Mouse (Mus musculus) liver, embryonic 12.5 days (tissue): ENCODE data around the gene Pard6b. TPM values are rescaled to one million over a fixed set of nuclear protein-coding genes. Genes with fewer than 3 reads are reported as not detected.

Source experiments
- ATAC-seq: fragments of 200-750 bp; cut with Nextera tagmentation; 2 replicates; pipeline ENCODE4 v1.8.0; 2017; ENCODE audit warnings: moderate number of reproducible peaks, mild to moderate bottlenecking, moderate library complexity
- H3K27ac ChIP-seq: fragments of 300-500 bp; sonication (generic); 2 replicates; pipeline ENCODE4 v1.5.1; 2016; ENCODE audit warnings: mild to moderate bottlenecking
- H3K27me3 ChIP-seq: fragments of 300-500 bp; sonication (generic); replicated peaks from 2 replicates; pipeline ENCODE4 v1.6.1; 2016; ENCODE audit warnings: mild to moderate bottlenecking, moderate library complexity
- H3K36me3 ChIP-seq: fragments of 300-500 bp; sonication (generic); 2 replicates; pipeline ENCODE4 v1.6.1; 2016; ENCODE audit warnings: mild to moderate bottlenecking, moderate library complexity
- H3K4me1 ChIP-seq: fragments of 300-500 bp; sonication (generic); 2 replicates; pipeline ENCODE4 v1.6.1; 2016
- H3K4me2 ChIP-seq: fragments of 300-500 bp; sonication (generic); 2 replicates; pipeline ENCODE4 v1.6.1; 2016; ENCODE audit warnings: mild to moderate bottlenecking, moderate library complexity
- H3K4me3 ChIP-seq: fragments of 300-500 bp; sonication (generic); 2 replicates; pipeline ENCODE4 v1.5.1; 2016; ENCODE audit warnings: mild to moderate bottlenecking, moderate library complexity
- H3K9ac ChIP-seq: fragments of 300-500 bp; sonication (generic); 2 replicates; pipeline ENCODE4 v1.6.1; 2016; ENCODE audit warnings: mild to moderate bottlenecking, moderate library complexity
- H3K9me3 ChIP-seq: fragments of 300-500 bp; sonication (generic); replicated peaks from 2 replicates; pipeline ENCODE4 v1.6.1; 2016; ENCODE audit warnings: mild to moderate bottlenecking, moderate library complexity
- WGBS: fragments of 180-500 bp; shearing (Covaris S2); methylation state at CpG from one replicate; pipeline ENCODE4 v1.1.7; 2016; ENCODE audit not compliant: insufficient replicate concordance; 5-methylcytosine and 5-hydroxymethylcytosine counted together
- microRNA-seq: library from miRNA; unstranded; fragments of <30 nt; microRNA quantifications from one replicate; pipeline ENCODE4, GENCODE M21; 2017
- polyA plus RNA-seq: library from polyadenylated mRNA; unstranded; fragments of >200 nt; fragmentation: Nextera tagmentation; extraction: Ambion mirVana; gene quantifications from 2 replicates; pipeline ENCODE4 v1.2.1, GENCODE M21; 2016

The Pard6b gene
- polyA plus RNA-seq, 1 experiment from 2014 or later: 4.5 TPM

GRCm38 (mm10) chr2:168147722-168148432 lies 67.1 kb downstream of the Pard6b start:
- H3K9me3 ChIP-seq: no peaks in the 10 kb centered on the region
- H3K27me3 ChIP-seq: no peaks in the 10 kb centered on the region
- 68% methylated on average over 22 of the region's 22 CpGs for WGBS
- no peak overlapping the region for H3K4me3 ChIP-seq
- peak; percentile 38 for ATAC-seq
- no peak overlapping the region for H3K4me2 ChIP-seq
- H3K36me3 ChIP-seq: no peaks in the 10 kb centered on the region
- peaks cover 6% of the 10 kb centered on the region; the same call in 1 of the 2 replicates for H3K4me1 ChIP-seq
- H3K27ac ChIP-seq: peak overlapping the region; percentile 42; the same call in 1 of the 2 replicates
- no peak overlapping the region for H3K9ac ChIP-seq

- no peak for ATAC-seq
- Histone ChIP-seq H3K4me3 (no peak overlapping the region), H3K9me3 (no peaks in the 10 kb centered on the region), H3K27me3 (no peaks in the 10 kb centered on the region), H3K27ac (no peak overlapping the region), H3K4me2 (no peak overlapping the region), H3K4me1 (peaks cover 20% of the 10 kb centered on the region), H3K9ac (0 out of 2 replicates have a peak overlapping the region, but pooled peaks have one; percentile 2), H3K36me3 (no peaks in the 10 kb centered on the region)
- 63% methylated on average over 8 of the region's 8 CpGs for WGBS
Measured at GRCm38 (mm10) chr2:168149241-168149640, 68.4 kb downstream of the Pard6b start.

Small RNAs within 50 kb of the gene (microRNA-seq; reads per million reads assigned to microRNA genes)
- gene Gm24327: not detected

Other genes starting within 250 kb of the Pard6b start
- 38.4 and 39.2 TPM in 2 replicates for gene Ptpn1, start 148.9 kb upstream of the Pard6b start, polyA plus RNA-seq
- 2.4 and 2.9 TPM in 2 replicates for gene Ripor3, start 70.4 kb upstream of the Pard6b start, polyA plus RNA-seq
- 7.7 and 8.6 TPM in 2 replicates for gene Adnp, start 126.1 kb downstream of the Pard6b start, polyA plus RNA-seq
- 6.4 and 7.3 TPM in 2 replicates for gene Gm20716, start 149.4 kb downstream of the Pard6b start, polyA plus RNA-seq
- 94.0 and 104 TPM in 2 replicates for gene Dpm1, start 149.6 kb downstream of the Pard6b start, polyA plus RNA-seq
- gene Mocs3, start 149.6 kb downstream of the Pard6b start, polyA plus RNA-seq: 8.9 and 9.4 TPM in 2 replicates
- 0.19 and 0.45 TPM in 2 replicates for gene Kcng1, start 200.7 kb downstream of the Pard6b start, polyA plus RNA-seq